14 mouse cellular contexts compared by ENCODE assay signal in the genomic region with DNA sequence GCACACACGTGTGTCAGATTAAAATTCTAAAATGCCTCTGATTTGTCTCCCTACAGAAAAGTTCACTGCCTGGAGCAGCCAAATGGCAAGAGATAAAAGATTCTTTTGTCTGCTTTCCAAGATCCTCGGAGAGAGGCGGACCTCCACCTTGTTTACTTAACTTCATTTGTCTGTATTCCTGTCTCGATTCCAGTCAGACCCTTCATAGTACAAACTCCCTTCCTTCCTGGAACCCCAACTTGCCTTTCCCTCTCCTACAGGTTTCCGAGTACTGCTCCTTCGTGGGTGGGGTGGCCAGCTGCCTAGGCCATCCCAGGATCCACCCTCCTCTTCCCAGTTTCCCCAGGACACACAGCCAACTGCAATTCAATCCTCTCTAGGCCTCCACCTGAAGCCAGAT. TPM values are rescaled to one million over a fixed set of nuclear protein-coding genes. Genes with fewer than 3 reads are reported as not detected.
DNase-seq lines count a peak whose midpoint lies in the region; ATAC-seq and TF ChIP-seq lines count a peak whose summit lies in the region.
"Had no signal": no experiment of that assay in that cellular context is flagged by ENCODE, and none has a peak within 500 bp of the region (broad histone marks: within the 10 kb centered on the region; RNA-seq: fewer than 3 reads in every experiment).

No protein-coding gene starts in this region.

- H3K36me3 ChIP-seq in heart, embryonic 16.5 days (ENCODE audit: control insufficient read depth, insufficient read depth): no peaks in the 10 kb centered on the region
- H3K36me3 ChIP-seq in heart, embryonic 10.5 days: no peaks in the 10 kb centered on the region
- H3K36me3 ChIP-seq in midbrain, postnatal 0 days (ENCODE audit: insufficient read depth, low read length): no peaks in the 10 kb centered on the region
- H3K36me3 ChIP-seq in midbrain, embryonic 11.5 days (ENCODE audit: control insufficient read depth, insufficient read depth, low read length): no peaks in the 10 kb centered on the region
- no peaks in the 10 kb centered on the region for H3K36me3 ChIP-seq in lung, embryonic 15.5 days
- H3K36me3 ChIP-seq: forebrain, embryonic 12.5 days; hindbrain, embryonic 10.5 days; liver, embryonic 12.5 days; neural tube, embryonic 13.5 days had no signal

- peaks cover 13% of the 10 kb centered on the region; the same call in 1 of the 2 replicates for H3K4me1 ChIP-seq in heart, embryonic 16.5 days (ENCODE audit: control insufficient read depth, insufficient read depth, low read length)
- H3K4me1 ChIP-seq in heart, embryonic 10.5 days: peaks cover 12% of the 10 kb centered on the region; the same call in 1 of the 2 replicates
- H3K4me1 ChIP-seq in midbrain, postnatal 0 days (ENCODE audit: insufficient read depth, low read length): no peaks in the 10 kb centered on the region
- H3K4me1 ChIP-seq in midbrain, embryonic 11.5 days (ENCODE audit: control insufficient read depth, insufficient read depth, low read length): no peaks in the 10 kb centered on the region
- H3K4me1 ChIP-seq in lung, embryonic 15.5 days: peaks cover 25% of the 10 kb centered on the region
- H3K4me1 ChIP-seq: hindbrain, embryonic 10.5 days; liver, embryonic 12.5 days had no signal

- no peaks in the 10 kb centered on the region for H3K27me3 ChIP-seq in heart, embryonic 16.5 days (ENCODE audit: control insufficient read depth, insufficient read depth, low read length)
- no peaks in the 10 kb centered on the region for H3K27me3 ChIP-seq in heart, embryonic 10.5 days (ENCODE audit: insufficient read depth, poor library complexity, severe bottlenecking)
- H3K27me3 ChIP-seq in midbrain, postnatal 0 days (ENCODE audit: insufficient read depth, low read length): no peaks in the 10 kb centered on the region
- no peaks in the 10 kb centered on the region for H3K27me3 ChIP-seq in midbrain, embryonic 11.5 days (ENCODE audit: control insufficient read depth, insufficient read depth, low read length)
- no peaks in the 10 kb centered on the region for H3K27me3 ChIP-seq in lung, embryonic 15.5 days
- H3K27me3 ChIP-seq: forebrain, embryonic 12.5 days; liver, embryonic 12.5 days; neural tube, embryonic 13.5 days had no signal

- no peak overlapping the region for H3K9ac ChIP-seq in heart, embryonic 16.5 days (ENCODE audit: low read length)
- no peak overlapping the region for H3K9ac ChIP-seq in midbrain, postnatal 0 days (replicated peaks; ENCODE audit: low read length, poor library complexity, severe bottlenecking)
- no peak overlapping the region for H3K9ac ChIP-seq in midbrain, embryonic 11.5 days (ENCODE audit: low read length)
- no peak overlapping the region for H3K9ac ChIP-seq in lung, embryonic 15.5 days
- H3K9ac ChIP-seq: forebrain, embryonic 12.5 days; liver, embryonic 12.5 days; neural tube, embryonic 13.5 days had no signal

- peak overlapping the region; percentile 37; the same call in 1 of the 2 replicates for H3K27ac ChIP-seq in heart, embryonic 16.5 days (ENCODE audit: low read length)
- H3K27ac ChIP-seq in heart, embryonic 10.5 days: no peak overlapping the region
- H3K27ac ChIP-seq in midbrain, postnatal 0 days (ENCODE audit: low read depth, low read length): no peak overlapping the region
- H3K27ac ChIP-seq in midbrain, embryonic 11.5 days (ENCODE audit: low read depth, low read length): no peak overlapping the region
- peak overlapping the region; percentile 45; the same call in 1 of the 2 replicates for H3K27ac ChIP-seq in lung, embryonic 15.5 days
- H3K27ac ChIP-seq: forebrain, embryonic 12.5 days; hindbrain, embryonic 10.5 days; liver, embryonic 12.5 days; neural tube, embryonic 13.5 days had no signal

- 47% methylated on average over 6 of the region's 6 CpGs for WGBS in heart, embryonic 16.5 days
- WGBS in heart, embryonic 10.5 days: 67% methylated on average over 6 of the region's 6 CpGs
- 51% methylated on average over 6 of the region's 6 CpGs for WGBS in midbrain, postnatal 0 days
- WGBS in midbrain, embryonic 11.5 days: 66% methylated on average over 6 of the region's 6 CpGs
- 20% methylated on average over 6 of the region's 6 CpGs for WGBS in lung, embryonic 15.5 days

- H3K4me2 ChIP-seq in heart, embryonic 16.5 days (ENCODE audit: low read depth, low read length): no peak overlapping the region
- no peak overlapping the region for H3K4me2 ChIP-seq in midbrain, postnatal 0 days (ENCODE audit: low read depth, low read length, poor library complexity, severe bottlenecking)
- H3K4me2 ChIP-seq in midbrain, embryonic 11.5 days: no peak overlapping the region
- H3K4me2 ChIP-seq in lung, embryonic 15.5 days: no peak overlapping the region
- H3K4me2 ChIP-seq: forebrain, embryonic 12.5 days; liver, embryonic 12.5 days; neural tube, embryonic 13.5 days had no signal

- no peaks in the 10 kb centered on the region for H3K9me3 ChIP-seq in heart, embryonic 16.5 days (replicated peaks; ENCODE audit: control insufficient read depth, low read length)
- no peaks in the 10 kb centered on the region for H3K9me3 ChIP-seq in heart, embryonic 10.5 days
- no peaks in the 10 kb centered on the region for H3K9me3 ChIP-seq in midbrain, postnatal 0 days (ENCODE audit: low read length)
- no peaks in the 10 kb centered on the region for H3K9me3 ChIP-seq in midbrain, embryonic 11.5 days (ENCODE audit: control insufficient read depth, low read length)
- no peaks in the 10 kb centered on the region for H3K9me3 ChIP-seq in lung, embryonic 15.5 days
- H3K9me3 ChIP-seq: forebrain, embryonic 12.5 days; liver, embryonic 12.5 days; neural tube, embryonic 13.5 days had no signal

- ATAC-seq in heart, embryonic 16.5 days (replicated peaks; ENCODE audit: extremely low read depth, insufficient read depth, low FRiP score): no peak; the same call in 1 of the 2 replicates
- no peak for ATAC-seq in midbrain, postnatal 0 days (ENCODE audit: low FRiP score)
- no peak for ATAC-seq in midbrain, embryonic 11.5 days (ENCODE audit: low FRiP score)
- no peak for ATAC-seq in lung, embryonic 15.5 days (ENCODE audit: borderline replicate concordance, extremely low read depth, low FRiP score, low TSS enrichment)
- ATAC-seq in inflammation-experienced regulatory T-cells, adult 6 months: no peak
- ATAC-seq: CD4-positive, CD25-positive, alpha-beta regulatory T cell, adult 4 months; liver, embryonic 12.5 days had no signal

- H3K4me3 ChIP-seq in heart, embryonic 16.5 days (ENCODE audit: low read length): no peak overlapping the region
- no peak overlapping the region for H3K4me3 ChIP-seq in heart, embryonic 10.5 days
- H3K4me3 ChIP-seq in midbrain, postnatal 0 days (ENCODE audit: low read depth, low read length): no peak overlapping the region
- no peak overlapping the region for H3K4me3 ChIP-seq in midbrain, embryonic 11.5 days (ENCODE audit: low read depth, low read length)
- H3K4me3 ChIP-seq in lung, embryonic 15.5 days: no peak overlapping the region
- H3K4me3 ChIP-seq: forebrain, embryonic 12.5 days; hindbrain, embryonic 10.5 days; liver, embryonic 12.5 days; neural tube, embryonic 13.5 days had no signal

- TF ChIP-seq CTCF in midbrain, postnatal 0 days (IDR thresholded peaks at IDR 0.05): no peak

- no peak for DNase-seq in heart, embryonic 10.5 days (ENCODE audit: low spot score)
- peak; percentile 14 for DNase-seq in midbrain, postnatal 0 days (ENCODE audit: low spot score)
- no peak for DNase-seq in midbrain, embryonic 11.5 days (ENCODE audit: low spot score, missing footprints)
- DNase-seq in right cerebral cortex, adult 2 months (ENCODE audit: low spot score in 2 of 2): no peak
- DNase-seq: adrenal gland, postnatal 25 days; cerebellum, postnatal 25 days had no signal

RNA-seq across cellular contexts. Expression of a gene that starts 18.5 kb away (rescaled TPM):
- 60.9 and 62.6 TPM in 2 replicates for polyA plus RNA-seq in heart, embryonic 16.5 days (2015; fragmentation: Nextera tagmentation; extraction: Ambion mirVana)
- polyA plus RNA-seq in heart, embryonic 10.5 days (2016; fragmentation: Nextera tagmentation; extraction: Ambion mirVana): 13.2 and 16.8 TPM in 2 replicates
- 10.9 and 13.5 TPM in 2 replicates for total RNA-seq in midbrain, postnatal 0 days (2014; rRNA removed)
- polyA plus RNA-seq in midbrain, postnatal 0 days (2015; fragmentation: Nextera tagmentation; extraction: Ambion mirVana): 12.2 and 16.0 TPM in 2 replicates
- polyA plus RNA-seq in midbrain, embryonic 11.5 days (2014; fragmentation: Nextera tagmentation; extraction: Ambion mirVana): 2.5 and 4.0 TPM in 2 replicates
- 17.9 and 21.0 TPM in 2 replicates for polyA plus RNA-seq in lung, embryonic 15.5 days (2015; fragmentation: Nextera tagmentation; extraction: Ambion mirVana)
- 10 to 100 TPM in 1 of 3 experiments, 1 to 10 TPM in 1, under 1 TPM in 1; 0.54 to 11.8 (median 1.3) TPM for polyA plus RNA-seq in inflammation-experienced regulatory T-cells, adult 6 months (2017; shearing (Covaris generic))

RNA-seq across cellular contexts. Expression of a gene that starts 20.0 kb away (rescaled TPM):
- polyA plus RNA-seq in heart, embryonic 16.5 days (2015; fragmentation: Nextera tagmentation; extraction: Ambion mirVana): 119 and 134 TPM in 2 replicates
- polyA plus RNA-seq in heart, embryonic 10.5 days (2016; fragmentation: Nextera tagmentation; extraction: Ambion mirVana): 66.2 and 71.7 TPM in 2 replicates
- 112 and 122 TPM in 2 replicates for total RNA-seq in midbrain, postnatal 0 days (2014; rRNA removed)
- polyA plus RNA-seq in midbrain, postnatal 0 days (2015; fragmentation: Nextera tagmentation; extraction: Ambion mirVana): 124 and 140 TPM in 2 replicates
- polyA plus RNA-seq in midbrain, embryonic 11.5 days (2014; fragmentation: Nextera tagmentation; extraction: Ambion mirVana): 46.9 and 47.4 TPM in 2 replicates
- 50.1 and 54.4 TPM in 2 replicates for polyA plus RNA-seq in lung, embryonic 15.5 days (2015; fragmentation: Nextera tagmentation; extraction: Ambion mirVana)
- 10 to 100 TPM; 20.5 to 31.1 (median 28.1) TPM for polyA plus RNA-seq in inflammation-experienced regulatory T-cells, adult 6 months (2017; shearing (Covaris generic))

RNA-seq across cellular contexts. Expression of a gene that starts 35.1 kb away (rescaled TPM):
- 634 and 654 TPM in 2 replicates for polyA plus RNA-seq in heart, embryonic 16.5 days (2015; fragmentation: Nextera tagmentation; extraction: Ambion mirVana)
- polyA plus RNA-seq in heart, embryonic 10.5 days (2016; fragmentation: Nextera tagmentation; extraction: Ambion mirVana): 911 and 1,091 TPM in 2 replicates
- 3,416 and 3,526 TPM in 2 replicates for total RNA-seq in midbrain, postnatal 0 days (2014; rRNA removed)
- 1,872 and 1,886 TPM in 2 replicates for polyA plus RNA-seq in midbrain, postnatal 0 days (2015; fragmentation: Nextera tagmentation; extraction: Ambion mirVana)
- 1,522 and 1,543 TPM in 2 replicates for polyA plus RNA-seq in midbrain, embryonic 11.5 days (2014; fragmentation: Nextera tagmentation; extraction: Ambion mirVana)
- 1,042 and 1,079 TPM in 2 replicates for polyA plus RNA-seq in lung, embryonic 15.5 days (2015; fragmentation: Nextera tagmentation; extraction: Ambion mirVana)
- polyA plus RNA-seq in inflammation-experienced regulatory T-cells, adult 6 months (2017; shearing (Covaris generic)): 100 to 1,000 TPM; 404 to 882 (median 514) TPM

RNA-seq across cellular contexts. Expression of a gene that starts 38.3 kb away (rescaled TPM):
- 14.7 and 15.0 TPM in 2 replicates for polyA plus RNA-seq in heart, embryonic 16.5 days (2015; fragmentation: Nextera tagmentation; extraction: Ambion mirVana)
- polyA plus RNA-seq in heart, embryonic 10.5 days (2016; fragmentation: Nextera tagmentation; extraction: Ambion mirVana): 25.3 and 29.1 TPM in 2 replicates
- total RNA-seq in midbrain, postnatal 0 days (2014; rRNA removed): 22.4 and 22.6 TPM in 2 replicates
- polyA plus RNA-seq in midbrain, postnatal 0 days (2015; fragmentation: Nextera tagmentation; extraction: Ambion mirVana): 3.7 and 4.7 TPM in 2 replicates
- 19.4 and 21.5 TPM in 2 replicates for polyA plus RNA-seq in midbrain, embryonic 11.5 days (2014; fragmentation: Nextera tagmentation; extraction: Ambion mirVana)
- 24.1 and 24.7 TPM in 2 replicates for polyA plus RNA-seq in lung, embryonic 15.5 days (2015; fragmentation: Nextera tagmentation; extraction: Ambion mirVana)
- polyA plus RNA-seq in inflammation-experienced regulatory T-cells, adult 6 months (2017; shearing (Covaris generic)): 10 to 100 TPM in 1 of 3 experiments, 1 to 10 TPM in 2; 6.1 to 10.7 (median 7.1) TPM

RNA-seq across cellular contexts. Expression of a gene that starts 58.1 kb away (rescaled TPM):
- polyA plus RNA-seq in heart, embryonic 16.5 days (2015; fragmentation: Nextera tagmentation; extraction: Ambion mirVana): 45.9 and 46.9 TPM in 2 replicates
- polyA plus RNA-seq in heart, embryonic 10.5 days (2016; fragmentation: Nextera tagmentation; extraction: Ambion mirVana): 56.5 and 58.3 TPM in 2 replicates
- total RNA-seq in midbrain, postnatal 0 days (2014; rRNA removed): 7.6 and 12.1 TPM in 2 replicates
- 11.0 and 11.8 TPM in 2 replicates for polyA plus RNA-seq in midbrain, postnatal 0 days (2015; fragmentation: Nextera tagmentation; extraction: Ambion mirVana)
- polyA plus RNA-seq in midbrain, embryonic 11.5 days (2014; fragmentation: Nextera tagmentation; extraction: Ambion mirVana): 59.8 and 61.0 TPM in 2 replicates
- polyA plus RNA-seq in lung, embryonic 15.5 days (2015; fragmentation: Nextera tagmentation; extraction: Ambion mirVana): 71.0 and 73.3 TPM in 2 replicates
- 10 to 100 TPM; 25.4 to 64.8 (median 27.4) TPM for polyA plus RNA-seq in inflammation-experienced regulatory T-cells, adult 6 months (2017; shearing (Covaris generic))

Comparison
In these comparisons a context has a peak if more than half of its experiments do, and no peak if none do; other contexts are left out.
1. H3K27ac ChIP-seq: peak in heart, embryonic 16.5 days (single experiment) and lung, embryonic 15.5 days (single experiment); none in heart, embryonic 10.5 days (single experiment), midbrain, postnatal 0 days (single experiment) and midbrain, embryonic 11.5 days (single experiment).